Mouse (Mus musculus) spleen, adult 2 months (tissue): ENCODE measurements around the gene BC055324.

Experiments used
- CTCF ChIP-seq: fragments of 200-500 bp; IDR thresholded peaks from 2 replicates; pipeline ENCODE4 v1.5.1; 2011; ENCODE audit warnings: mild to moderate bottlenecking, inconsistent platforms; ENCODE audit not compliant: insufficient read depth, insufficient read length, insufficient replicate concordance; ENCODE audit errors: extremely low read depth
- POLR2A ChIP-seq: fragments of 200-500 bp; IDR thresholded peaks from 2 replicates; pipeline ENCODE4 v1.6.1; 2011; ENCODE audit warnings: low read depth, low read length, inconsistent platforms

- TF ChIP-seq CTCF (no peak), POLR2A (no peak)
Observed at GRCm38 (mm10) chr1:164040385-164041135, 46.0 kb upstream of the BC055324 start.
